Comparison of ENCODE assay signal across 18 mouse cellular contexts in genomic region chr9:107694627-107695026, GRCm38 (mm10). TPM values are rescaled to one million over a fixed set of nuclear protein-coding genes. Genes with fewer than 3 reads are reported as not detected.
DNase-seq lines count a peak whose midpoint lies in the region; ATAC-seq lines count a peak whose summit lies in the region.
"Had no signal": no experiment of that assay in that cellular context is flagged by ENCODE, and none has a peak within 500 bp of the region (broad histone marks: within the 10 kb centered on the region; RNA-seq: fewer than 3 reads in every experiment).

No protein-coding gene starts in this region.

- H3K4me3 ChIP-seq in kidney, embryonic 14.5 days (ENCODE audit: low read length) = no peak overlapping the region
- H3K4me3 ChIP-seq: embryonic facial prominence, embryonic 15.5 days; intestine, embryonic 15.5 days; liver, embryonic 12.5 days; neural tube, embryonic 15.5 days had no signal

- DNase-seq in gastrocnemius, adult 18-20 months (ENCODE audit: low spot score) = peak; percentile 29
- DNase-seq in gastrocnemius, postnatal 36 days = no peak
- no peak for DNase-seq in kidney, postnatal 14 days
- DNase-seq in adrenal gland, postnatal 25 days = peak; percentile 32
- peak; percentile 60 to 66 for DNase-seq in kidney, postnatal 36 days
- no peak for DNase-seq in thymus, postnatal 25 days
- DNase-seq in ovary, postnatal 36 days (ENCODE audit: low spot score) = no peak
- DNase-seq: B cell, adult 2 months; cerebellum, adult 11-12 months; right cerebral cortex, adult 18-20 months had no signal

- 0 out of 2 replicates have a peak overlapping the region, but pooled peaks have one; percentile 26 for H3K27ac ChIP-seq in kidney, embryonic 14.5 days (ENCODE audit: low read depth, low read length)
- H3K27ac ChIP-seq: liver, embryonic 12.5 days; neural tube, embryonic 15.5 days had no signal

- H3K4me2 ChIP-seq in kidney, embryonic 14.5 days (replicated peaks; ENCODE audit: low read depth, low read length) = no peak overlapping the region
- H3K4me2 ChIP-seq: embryonic facial prominence, embryonic 15.5 days; intestine, embryonic 15.5 days; liver, embryonic 12.5 days; neural tube, embryonic 15.5 days had no signal

- H3K9me3 ChIP-seq in kidney, embryonic 14.5 days (ENCODE audit: control insufficient read depth, low read length) = no peaks in the 10 kb centered on the region
- H3K9me3 ChIP-seq: embryonic facial prominence, embryonic 15.5 days; intestine, embryonic 15.5 days; liver, embryonic 12.5 days; neural tube, embryonic 15.5 days had no signal

- no peaks in the 10 kb centered on the region for H3K27me3 ChIP-seq in kidney, embryonic 14.5 days (ENCODE audit: control insufficient read depth, insufficient read depth, low read length)
- H3K27me3 ChIP-seq: embryonic facial prominence, embryonic 15.5 days; intestine, embryonic 15.5 days; neural tube, embryonic 15.5 days had no signal

- H3K36me3 ChIP-seq in kidney, embryonic 14.5 days (ENCODE audit: control insufficient read depth, insufficient read depth, low read length) = peaks cover 49% of the 10 kb centered on the region

- no peak overlapping the region for H3K9ac ChIP-seq in kidney, embryonic 14.5 days (ENCODE audit: low read depth, low read length)
- H3K9ac ChIP-seq: embryonic facial prominence, embryonic 15.5 days; intestine, embryonic 15.5 days; liver, embryonic 12.5 days; neural tube, embryonic 15.5 days had no signal

- 52% methylated on average over 7 of the region's 7 CpGs for WGBS in kidney, embryonic 14.5 days

- ATAC-seq in kidney, embryonic 14.5 days (ENCODE audit: low FRiP score, low TSS enrichment) = no peak
- ATAC-seq: forebrain, embryonic 14.5 days; intestine, embryonic 15.5 days; liver, embryonic 12.5 days had no signal

- intact Hi-C loops in gastrocnemius, postnatal 36 days (cut with DNase I) = no loop called here

- peaks cover 54% of the 10 kb centered on the region for H3K4me1 ChIP-seq in kidney, embryonic 14.5 days (ENCODE audit: control insufficient read depth, insufficient read depth, low read length)

RNA-seq across cellular contexts. Expression of gene Gnat1, which starts 15.1 kb away (rescaled TPM):
- total RNA-seq in gastrocnemius, adult 18-20 months (2021) = not detected
- not detected for total RNA-seq in gastrocnemius, postnatal 36 days (2021)
- 4.7 and 5.3 TPM in 2 replicates for polyA plus RNA-seq in kidney, embryonic 14.5 days (2014; fragmentation: Nextera tagmentation; extraction: Ambion mirVana)
- total RNA-seq in adrenal gland, postnatal 25 days (2021) = not detected in 2 replicates
- total RNA-seq: gastrocnemius, adult 8-10 months; megakaryocyte progenitor cell, adult 5-6 weeks had no signal

RNA-seq across cellular contexts. Expression of gene Sema3f, which starts 15.6 kb away (rescaled TPM):
- 1 to 10 TPM; 6.2 to 6.8 TPM for total RNA-seq in gastrocnemius, adult 18-20 months (2021)
- total RNA-seq in gastrocnemius, postnatal 36 days (2021) = 1 to 10 TPM; 4.9 to 6.1 TPM
- 32.4 and 38.4 TPM in 2 replicates for polyA plus RNA-seq in kidney, embryonic 14.5 days (2014; fragmentation: Nextera tagmentation; extraction: Ambion mirVana)
- total RNA-seq in adrenal gland, postnatal 25 days (2021) = 23.1 and 23.6 TPM in 2 replicates

RNA-seq across cellular contexts. Expression of gene Slc38a3, which starts 25.3 kb away (rescaled TPM):
- total RNA-seq in gastrocnemius, adult 18-20 months (2021) = 10 to 100 TPM; 57.7 to 62.0 TPM
- total RNA-seq in gastrocnemius, postnatal 36 days (2021) = 10 to 100 TPM; 60.6 to 81.6 TPM
- 4.8 and 6.5 TPM in 2 replicates for polyA plus RNA-seq in kidney, embryonic 14.5 days (2014; fragmentation: Nextera tagmentation; extraction: Ambion mirVana)
- total RNA-seq in adrenal gland, postnatal 25 days (2021) = 0.39 and 8.5 TPM in 2 replicates
- total RNA-seq: megakaryocyte progenitor cell, adult 5-6 weeks had no signal

RNA-seq across cellular contexts. Expression of gene Gnai2, which starts 59.5 kb away (rescaled TPM):
- 10 to 100 TPM; 59.3 to 75.5 TPM for total RNA-seq in gastrocnemius, adult 18-20 months (2021)
- 10 to 100 TPM; 65.2 to 70.5 TPM for total RNA-seq in gastrocnemius, postnatal 36 days (2021)
- 386 and 445 TPM in 2 replicates for polyA plus RNA-seq in kidney, embryonic 14.5 days (2014; fragmentation: Nextera tagmentation; extraction: Ambion mirVana)
- total RNA-seq in adrenal gland, postnatal 25 days (2021) = 202 and 238 TPM in 2 replicates

Comparison
In these comparisons a context has a peak if more than half of its experiments do, and no peak if none do; other contexts are left out.
1. DNase-seq: peak in gastrocnemius, adult 18-20 months (single experiment), adrenal gland, postnatal 25 days (single experiment) and kidney, postnatal 36 days (2 of 2); none in gastrocnemius, postnatal 36 days (0 of 2), kidney, postnatal 14 days (single experiment), thymus, postnatal 25 days (single experiment) and ovary, postnatal 36 days (single experiment).